Mouse (Mus musculus) testis, adult 2 months (tissue): ENCODE data around the gene Sfxn4.

Source experiments
- CTCF ChIP-seq: fragments of 200-500 bp; IDR thresholded peaks from 2 replicates; pipeline ENCODE4 v1.5.1; 2012; ENCODE audit warnings: low read depth, mild to moderate bottlenecking, inconsistent platforms, low read length, moderate library complexity; ENCODE audit not compliant: control insufficient read depth, insufficient read depth, insufficient replicate concordance
- POLR2A ChIP-seq: fragments of 200-500 bp; IDR thresholded peaks from 2 replicates; pipeline ENCODE4 v1.6.1; 2012; ENCODE audit warnings: low read depth, mild to moderate bottlenecking, inconsistent platforms, low read length, moderate library complexity; ENCODE audit not compliant: control insufficient read depth

- TF ChIP-seq CTCF (no peak), POLR2A (no peak)
These were observed 42.6 kb downstream of the Sfxn4 start for GRCm38 (mm10) chr19:60818677-60819076.
